Mouse (Mus musculus) G1E (cell line): Measurements from ENCODE around the gene Ell. TPM values are rescaled to one million over a fixed set of nuclear protein-coding genes. Genes with fewer than 3 reads are reported as not detected.
"Not testable (repeated sequence)": the region's sequence is repeated elsewhere in the genome, so short reads cannot be mapped to it uniquely, and the experiment has no call there.

Experiments used
- ATAC-seq: 2 replicates; pipeline ENCODE4 v1.8.0; 2016; ENCODE audit warnings: mild to moderate bottlenecking; ENCODE audit not compliant: insufficient number of reproducible peaks, poor library complexity, low FRiP score, severe bottlenecking; ENCODE audit errors: extremely low read depth
- DNase-seq: peaks from one replicate; pipeline ENCODE4 v3.0.0; 2012; ENCODE audit warnings: low spot score
- H3K27me3 ChIP-seq: 2 replicates; pipeline ENCODE4 v1.6.1; 2012; ENCODE audit warnings: mild to moderate bottlenecking, low read length, inconsistent platforms; ENCODE audit not compliant: insufficient read depth
- H3K36me3 ChIP-seq: replicated peaks from 2 replicates; pipeline ENCODE3; 2012; ENCODE audit warnings: mild to moderate bottlenecking, inconsistent platforms
- H3K4me1 ChIP-seq: 2 replicates; pipeline ENCODE4 v1.6.1; 2012; ENCODE audit warnings: low read depth, low read length, inconsistent platforms, mixed read lengths; ENCODE audit not compliant: insufficient read depth
- H3K4me3 ChIP-seq: 2 replicates; pipeline ENCODE4 v1.5.1; 2012; ENCODE audit warnings: low read depth, mild to moderate bottlenecking, inconsistent platforms, low read length, moderate library complexity, mixed read lengths
- H3K9me3 ChIP-seq: replicated peaks from 2 replicates; pipeline ENCODE4 v1.6.1; 2012; ENCODE audit warnings: inconsistent platforms
- CTCF ChIP-seq: IDR thresholded peaks from 2 replicates; pipeline ENCODE4 v1.5.1; 2012; ENCODE audit warnings: low read depth, low read length, inconsistent platforms, mixed read lengths
- GATA1 ChIP-seq: IDR thresholded peaks from 2 replicates; pipeline ENCODE4 v1.6.1; 2012; ENCODE audit warnings: borderline replicate concordance, low read length, inconsistent platforms, mixed read lengths
- GATA2 ChIP-seq: IDR thresholded peaks from 2 replicates; pipeline ENCODE4 v1.6.1; 2012; ENCODE audit warnings: low read depth, low read length, inconsistent platforms, borderline replicate concordance
- POLR2AphosphoS5 ChIP-seq: IDR thresholded peaks from 2 replicates; pipeline ENCODE4 v1.6.1; 2012; ENCODE audit warnings: low read depth, low read length, inconsistent platforms; ENCODE audit not compliant: insufficient replicate concordance
- TAL1 ChIP-seq: conservative IDR thresholded peaks from 2 replicates; pipeline ENCODE4 v1.6.1; 2012; ENCODE audit warnings: low read depth, low read length, inconsistent platforms, mixed read lengths
- polyA plus RNA-seq: library from polyadenylated mRNA; stranded (reverse); fragments of >175 nt; gene quantifications from 2 replicates; pipeline ENCODE4 v1.2.3, GENCODE M21; 2012
- total RNA-seq, 2 experiments: library from RNA; stranded (forward) in 1 of 2; stranded (reverse) in 1 of 2; fragments of 200-1000 nt in 1 of 2; fragments of >200 nt in 1 of 2; fragmentation: Nextera tagmentation in 1 of 2; gene quantifications; 2 replicates each; pipeline ENCODE4 v1.2.3; 2014 to 2017

Gene Ell
- total and polyA plus RNA-seq, 3 experiments: 7.6 to 56.4 (median 22.7) TPM

- Histone ChIP-seq H3K9me3 (no peaks in the 10 kb centered on the region), H3K4me1 (peaks cover 7% of the 10 kb centered on the region), H3K4me3 (no peak overlapping the region), H3K36me3 (peaks cover 92% of the 10 kb centered on the region), H3K27me3 (no peaks in the 10 kb centered on the region)
- ATAC-seq (no peak), DNase-seq (peak; percentile 61)
- TF ChIP-seq GATA2 (no peak), CTCF (peak; percentile 70; the same call in 1 of the 2 replicates)
Measured at GRCm38 (mm10) chr8:70585258-70585652, 46.0 kb downstream of the Ell start.

- not testable (repeated sequence) for H3K4me3 ChIP-seq, H3K27me3 ChIP-seq, DNase-seq, H3K9me3 ChIP-seq, ATAC-seq, H3K4me1 ChIP-seq
- H3K36me3 ChIP-seq: peaks cover 92% of the 10 kb centered on the region
Measured at GRCm38 (mm10) chr8:70587955-70588354, 48.7 kb downstream of the Ell start.

- ATAC-seq: no peak
Measured at GRCm38 (mm10) chr8:70591569-70591968, 52.3 kb downstream of the Ell start.

GRCm38 (mm10) chr8:70593173-70593572 lies 53.9 kb downstream of the Ell start:
- ATAC-seq (no peak), DNase-seq (no peak)
- Histone ChIP-seq H3K9me3 (peaks cover 17% of the 10 kb centered on the region), H3K4me3 (peak overlapping the region; percentile 81; the same call in 1 of the 2 replicates), H3K36me3 (peaks cover 80% of the 10 kb centered on the region), H3K27me3 (no peaks in the 10 kb centered on the region), H3K4me1 (peaks cover 30% of the 10 kb centered on the region)
- TF ChIP-seq POLR2AphosphoS5: no peak

More at GRCm38 (mm10) chr8:70591569-70591968, 52.3 kb downstream of the Ell start:
- H3K4me3 ChIP-seq: no peak overlapping the region
- H3K9me3 ChIP-seq: peaks cover 5% of the 10 kb centered on the region; the same call in 1 of the 2 replicates
- peaks cover 79% of the 10 kb centered on the region for H3K36me3 ChIP-seq
- no peaks in the 10 kb centered on the region for H3K27me3 ChIP-seq
- TF ChIP-seq GATA2 (no peak), POLR2AphosphoS5 (no peak), CTCF (no peak), TAL1 (no peak), GATA1 (no peak)
- no peak for DNase-seq
- peaks cover 30% of the 10 kb centered on the region for H3K4me1 ChIP-seq

GRCm38 (mm10) chr8:70593961-70594609 lies 54.8 kb downstream of the Ell start, which contains the start of gene Isyna1:
TSS of gene Isyna1 (plus strand) at chr8:70594373.
- no peaks in the 10 kb centered on the region for H3K27me3 ChIP-seq
- ATAC-seq (peak; percentile 90), DNase-seq (peak; percentile 96)
- H3K4me3 ChIP-seq: peak within 1 kb of the TSS; percentile 81
- no peak for TF ChIP-seq GATA1
- TF ChIP-seq CTCF: no peak
- TF ChIP-seq TAL1: no peak
- TF ChIP-seq POLR2AphosphoS5: no peak
- TF ChIP-seq GATA2: no peak
- H3K9me3 ChIP-seq: peaks cover 25% of the 10 kb centered on the region
- peaks cover 84% of the 10 kb centered on the region for H3K36me3 ChIP-seq
- H3K4me1 ChIP-seq: peaks cover 30% of the 10 kb centered on the region

GRCm38 (mm10) chr8:70594621-70595564 lies 55.6 kb downstream of the Ell start:
- Histone ChIP-seq H3K4me1 (peaks cover 30% of the 10 kb centered on the region), H3K9me3 (peaks cover 25% of the 10 kb centered on the region), H3K36me3 (peaks cover 85% of the 10 kb centered on the region), H3K27me3 (no peaks in the 10 kb centered on the region), H3K4me3 (peak overlapping the region; percentile 81)
- TF ChIP-seq POLR2AphosphoS5: no peak
- no peak for TF ChIP-seq TAL1
- ATAC-seq (no peak), DNase-seq (peak; percentile 59)

- Histone ChIP-seq H3K4me1 (peaks cover 36% of the 10 kb centered on the region), H3K9me3 (peaks cover 25% of the 10 kb centered on the region), H3K4me3 (no peak overlapping the region; the same call in 1 of the 2 replicates), H3K36me3 (peaks cover 85% of the 10 kb centered on the region), H3K27me3 (no peaks in the 10 kb centered on the region; the same call in 1 of the 2 replicates)
- ATAC-seq (no peak), DNase-seq (no peak)
- TF ChIP-seq TAL1 (no peak), GATA2 (no peak), POLR2AphosphoS5 (no peak), GATA1 (no peak), CTCF (no peak)
Measured at GRCm38 (mm10) chr8:70595811-70596210, 56.6 kb downstream of the Ell start.
